Mouse (Mus musculus) adrenal gland, postnatal 25 days (tissue): ENCODE results near the gene Hpca. TPM values are rescaled to one million over a fixed set of nuclear protein-coding genes. Genes with fewer than 3 reads are reported as not detected.

Source experiments
- DNase-seq: peaks from one replicate; pipeline ENCODE4 v3.0.0; 2021; ENCODE audit warnings: mixed read lengths
- total RNA-seq: library from RNA; stranded (reverse); gene quantifications from 2 replicates; pipeline ENCODE4 v1.2.3, GENCODE M21; 2021

Hpca gene
- total RNA-seq, 1 experiment from 2014 or later: 1.2 TPM

DNA sequence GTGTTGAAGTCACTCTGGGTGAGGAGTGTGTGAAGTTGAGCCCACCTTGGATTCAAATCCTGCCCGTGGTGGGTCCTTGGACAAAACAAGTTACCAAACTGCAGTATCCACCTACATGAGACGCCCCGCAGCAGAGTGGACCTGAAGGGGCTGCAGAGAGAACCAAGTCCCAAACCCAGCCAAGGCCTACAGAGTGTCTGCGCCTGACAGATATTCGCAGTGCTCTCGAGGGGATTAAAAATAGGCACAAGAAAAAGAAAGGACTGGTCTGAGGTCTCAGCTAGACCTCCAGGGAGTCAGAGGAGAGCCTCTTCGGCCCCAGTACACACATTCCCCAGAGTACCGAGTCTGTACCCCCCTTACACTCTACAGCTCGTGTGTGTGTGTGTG lies 14.3 kb upstream of the Hpca start:
- DNase-seq: no peak

DNA sequence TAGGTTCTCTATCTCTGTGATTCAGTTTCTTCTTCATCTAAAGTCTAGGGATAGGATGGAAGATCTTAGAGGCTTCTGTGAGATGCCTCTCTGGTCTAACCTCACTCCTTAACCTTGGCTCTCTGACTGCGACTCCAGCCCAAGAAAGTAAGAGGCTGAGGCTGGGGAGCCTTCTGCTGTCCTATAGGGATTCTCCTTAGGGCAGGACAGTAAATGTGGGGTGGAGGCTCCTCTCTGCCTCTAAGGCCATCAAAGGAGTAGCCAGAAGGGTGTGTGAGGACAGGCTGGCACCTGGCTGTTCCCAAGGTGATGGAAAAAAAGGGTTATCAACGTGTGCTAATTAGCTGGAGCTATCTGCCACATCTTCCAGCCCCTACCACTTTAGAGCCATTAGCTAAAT lies 13.8 kb upstream of the Hpca start:
- DNase-seq: no peak

DNA sequence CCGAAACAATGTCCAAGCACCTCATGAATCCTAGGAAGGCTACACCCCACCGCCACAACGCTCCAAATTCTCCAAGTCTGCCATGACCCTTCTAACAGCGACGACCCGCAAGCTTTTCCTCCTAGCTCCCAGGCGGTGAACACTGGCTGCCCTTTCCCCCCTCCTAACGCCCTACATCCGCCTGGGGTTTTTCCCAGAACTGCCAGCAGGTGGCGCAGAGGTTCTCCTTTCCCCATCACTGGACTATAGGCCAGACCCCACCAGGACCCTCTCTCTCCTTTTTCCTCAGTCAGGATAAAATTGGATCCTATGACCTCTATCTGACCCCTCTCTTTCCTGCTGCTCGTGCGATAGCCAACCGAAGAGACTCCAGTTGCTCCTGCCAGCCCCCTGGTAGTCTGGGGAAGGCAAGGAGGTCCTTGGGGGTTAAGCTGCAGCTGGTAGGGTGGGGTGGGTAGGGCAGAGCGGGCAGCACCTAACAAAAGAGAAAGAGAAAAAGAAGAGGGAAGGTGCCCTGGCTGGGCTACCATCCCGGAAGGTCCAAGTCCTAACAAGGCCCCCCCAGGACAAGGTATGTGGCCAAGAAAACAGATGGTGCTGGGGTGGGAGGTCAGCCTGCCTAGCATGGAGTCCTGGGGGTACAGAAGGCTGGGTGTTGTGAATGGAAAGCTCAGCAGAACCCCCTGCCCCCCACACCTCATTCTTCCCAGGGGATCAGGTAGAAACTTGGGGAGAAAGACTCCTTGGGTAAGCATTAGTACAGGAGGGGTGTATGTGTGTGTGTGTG lies 13.2 kb upstream of the Hpca start:
- DNase-seq: peak; percentile 77

DNA sequence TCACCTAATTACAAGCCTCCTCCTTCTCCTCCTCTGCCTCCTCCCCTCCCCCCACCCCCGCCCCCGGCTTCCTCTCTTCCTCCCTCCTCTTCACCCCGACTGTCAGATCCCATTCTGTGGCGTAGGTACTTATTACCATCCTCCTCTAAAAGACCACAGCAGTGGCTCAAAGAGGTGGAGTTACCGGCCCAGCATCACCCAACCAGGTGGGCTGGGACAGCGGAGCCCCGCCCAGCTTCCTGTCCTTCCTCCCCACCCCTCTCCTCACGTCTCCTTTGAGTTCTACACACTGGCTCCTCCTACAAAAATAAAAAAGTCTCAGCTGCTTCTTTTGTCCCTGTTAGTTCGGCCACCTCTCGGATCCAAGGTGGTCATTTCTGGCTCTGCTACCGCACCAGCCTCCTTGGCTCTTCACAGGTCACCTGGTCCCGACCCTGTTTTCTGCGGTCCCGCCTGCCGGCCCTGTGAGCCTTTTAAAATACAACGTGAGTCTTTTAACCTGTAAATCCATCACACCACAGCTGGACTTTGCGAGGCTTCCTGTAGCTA lies 9.0 kb upstream of the Hpca start:
- no peak for DNase-seq

DNA sequence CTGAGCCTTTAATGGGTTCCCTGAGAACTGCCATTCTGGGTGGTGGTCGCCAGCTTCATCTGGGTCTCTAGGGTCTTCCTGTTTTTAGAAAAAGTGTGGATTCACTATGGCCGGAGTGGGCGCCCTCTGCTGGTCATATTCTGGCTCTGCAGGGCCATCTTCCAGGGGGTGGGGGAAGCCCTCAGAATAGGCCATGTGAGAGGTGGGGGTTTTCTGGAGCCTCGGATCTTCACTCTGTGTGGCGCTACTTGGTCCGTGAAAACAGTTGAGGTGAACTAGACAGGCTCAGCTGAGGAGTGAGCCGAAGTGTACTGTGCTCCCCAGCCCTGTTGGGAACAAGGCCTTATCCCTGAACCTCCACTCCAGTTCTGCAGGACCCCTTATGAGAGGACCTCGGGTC lies 8.3 kb upstream of the Hpca start:
- DNase-seq: peak; percentile 43

DNA sequence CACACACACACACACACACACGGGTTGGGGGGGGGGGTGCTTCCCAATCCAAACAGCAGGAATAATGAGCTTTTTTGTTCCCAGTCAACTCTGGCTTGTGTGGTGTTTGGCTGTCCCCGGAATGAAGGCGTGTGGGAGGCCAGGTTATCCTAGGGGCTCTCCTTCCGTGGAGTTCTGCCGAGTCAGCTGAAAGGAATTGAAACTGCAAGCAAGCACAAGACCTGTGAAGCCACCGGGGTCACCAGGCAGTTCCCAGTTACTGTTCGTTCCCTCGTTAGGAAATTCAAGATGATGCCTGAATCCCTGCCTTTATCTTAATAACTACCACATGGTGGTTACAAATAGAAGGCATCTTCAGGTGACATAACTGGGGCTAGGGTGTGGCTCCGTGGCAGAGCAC lies 7.6 kb upstream of the Hpca start:
- no peak for DNase-seq

DNA sequence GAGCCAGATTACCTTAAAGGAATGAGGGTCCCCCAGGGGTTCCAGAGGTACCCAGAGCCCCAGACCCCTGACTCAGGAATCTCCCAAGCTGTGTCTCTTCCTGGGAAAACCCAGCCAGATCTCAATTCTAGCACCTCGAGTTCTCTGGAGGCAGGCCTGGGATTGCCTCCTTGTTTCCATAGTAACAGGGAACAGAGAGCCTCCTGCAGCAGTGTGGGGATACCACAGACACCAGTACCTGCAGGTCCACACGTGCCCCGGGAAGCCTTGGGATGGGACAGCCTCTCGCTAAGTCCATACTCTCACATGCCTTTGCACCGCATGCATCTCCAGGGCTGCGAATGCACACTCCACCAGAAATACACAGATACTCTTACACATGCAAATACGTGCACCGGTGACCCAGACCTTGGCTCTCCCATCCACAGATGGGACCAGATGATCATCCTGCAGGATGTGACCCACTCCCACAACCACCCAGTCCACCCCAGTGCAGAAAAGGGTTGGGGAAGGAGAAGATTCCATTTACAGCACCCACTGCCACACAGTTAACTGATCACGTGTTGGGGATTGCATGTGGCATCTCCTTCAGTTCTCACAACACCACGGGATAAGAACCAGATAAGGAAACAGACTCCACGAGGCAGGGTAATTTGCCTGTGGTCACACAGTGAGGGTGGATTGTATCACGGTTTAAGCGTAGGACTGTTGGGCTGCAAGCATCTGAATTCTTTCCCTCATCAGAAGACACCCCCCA lies 6.9 kb upstream of the Hpca start:
- no peak for DNase-seq

DNA sequence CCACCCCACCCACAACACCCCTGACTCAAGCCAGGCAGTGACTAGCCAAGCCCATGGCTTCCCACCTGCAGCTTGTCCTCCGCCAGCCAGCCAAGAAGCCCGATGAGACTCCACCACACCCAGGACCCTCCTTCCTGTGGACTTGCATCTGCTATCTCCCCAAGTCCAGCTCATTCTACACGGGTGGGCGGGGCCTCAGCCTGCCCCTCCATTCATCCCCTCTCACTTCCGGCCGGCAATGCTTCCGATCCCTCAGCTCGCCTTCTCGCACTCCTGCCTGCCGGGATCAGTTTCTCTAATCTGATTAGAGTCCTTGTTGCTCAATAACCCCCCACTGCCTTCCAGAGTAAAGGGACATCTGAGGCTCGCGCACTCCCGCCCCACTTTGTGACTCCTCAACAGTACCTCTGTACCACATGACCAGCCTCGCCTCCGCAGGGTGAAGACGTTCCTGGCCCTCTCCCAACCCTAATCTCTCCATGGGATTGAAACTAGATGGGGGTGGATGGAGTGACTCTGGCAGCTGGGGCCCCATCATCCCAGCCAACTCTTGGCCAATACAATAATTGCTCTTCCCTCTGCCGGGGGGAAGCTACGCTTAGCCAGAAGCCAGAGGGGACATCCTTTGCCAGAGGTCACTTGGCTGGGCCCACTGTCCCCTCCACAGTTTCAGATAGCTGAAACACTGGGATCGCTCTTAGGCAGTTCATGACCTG lies 4.1 kb upstream of the Hpca start:
- no peak for DNase-seq

DNA sequence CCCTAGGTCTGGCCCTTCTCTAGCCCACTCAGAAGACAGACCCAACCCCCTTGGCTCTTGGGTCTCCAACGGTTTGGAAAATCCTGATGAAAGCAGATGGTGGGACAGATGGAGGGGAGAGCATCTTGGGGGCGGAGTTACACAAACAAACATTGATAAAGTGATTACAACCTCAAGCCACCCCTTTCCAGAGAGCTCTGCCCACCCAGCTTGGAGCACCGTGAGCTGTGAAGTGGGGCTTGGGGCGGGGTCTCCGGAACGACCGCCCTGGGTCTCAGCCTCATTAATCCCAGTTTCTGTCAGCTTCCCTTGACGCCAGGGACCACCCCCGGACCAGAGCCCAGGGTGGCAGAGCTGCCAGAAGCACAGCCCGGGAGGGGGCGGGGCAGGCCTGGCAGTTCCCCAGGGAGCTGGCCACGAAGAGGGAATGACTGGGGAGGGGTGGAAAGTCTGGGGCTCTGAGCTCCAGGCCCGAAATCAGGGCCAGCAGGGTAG lies 2.9 kb upstream of the Hpca start:
- DNase-seq: peak; percentile 35

DNA sequence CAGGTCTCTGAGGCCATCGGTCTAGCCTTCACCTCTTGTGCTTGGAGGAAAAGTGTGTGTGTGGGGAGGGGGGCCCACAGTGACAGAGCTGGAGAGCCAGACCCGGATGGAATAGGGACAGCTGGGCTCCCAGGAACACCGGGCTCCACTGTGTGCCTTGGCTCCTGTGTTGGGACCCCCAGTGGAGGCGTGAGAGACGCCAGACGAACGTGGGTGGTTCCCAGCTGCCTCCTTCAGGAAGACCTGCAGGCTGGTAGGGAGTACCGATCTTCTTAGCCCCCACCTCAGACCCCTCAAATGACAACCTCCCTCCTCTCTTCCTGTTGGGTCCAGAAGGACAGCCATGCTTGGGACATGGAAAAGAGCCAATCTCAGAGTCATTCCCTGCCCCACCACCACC lies 883 bp upstream of the Hpca start:
- no peak for DNase-seq

DNA sequence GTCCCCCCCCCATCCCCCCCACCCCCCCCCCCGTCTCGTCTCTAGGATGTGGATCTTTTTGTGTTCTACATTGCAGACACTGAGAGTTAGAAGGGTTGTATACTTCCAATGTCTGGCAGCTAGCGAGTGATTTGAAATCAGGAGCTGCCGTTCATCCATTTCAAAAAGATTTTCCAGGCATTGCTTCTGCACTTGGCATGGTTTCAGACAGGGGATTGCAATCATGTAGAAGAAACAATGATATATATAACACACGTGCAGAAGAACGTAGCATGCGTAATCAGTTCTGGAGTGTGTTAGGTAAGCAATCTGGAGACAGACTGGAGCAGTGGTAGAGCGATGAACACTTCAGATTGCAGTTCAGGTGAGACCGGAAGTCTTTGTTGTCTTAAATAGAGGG lies 271 bp upstream of the Hpca start:
- DNase-seq: no peak

DNA sequence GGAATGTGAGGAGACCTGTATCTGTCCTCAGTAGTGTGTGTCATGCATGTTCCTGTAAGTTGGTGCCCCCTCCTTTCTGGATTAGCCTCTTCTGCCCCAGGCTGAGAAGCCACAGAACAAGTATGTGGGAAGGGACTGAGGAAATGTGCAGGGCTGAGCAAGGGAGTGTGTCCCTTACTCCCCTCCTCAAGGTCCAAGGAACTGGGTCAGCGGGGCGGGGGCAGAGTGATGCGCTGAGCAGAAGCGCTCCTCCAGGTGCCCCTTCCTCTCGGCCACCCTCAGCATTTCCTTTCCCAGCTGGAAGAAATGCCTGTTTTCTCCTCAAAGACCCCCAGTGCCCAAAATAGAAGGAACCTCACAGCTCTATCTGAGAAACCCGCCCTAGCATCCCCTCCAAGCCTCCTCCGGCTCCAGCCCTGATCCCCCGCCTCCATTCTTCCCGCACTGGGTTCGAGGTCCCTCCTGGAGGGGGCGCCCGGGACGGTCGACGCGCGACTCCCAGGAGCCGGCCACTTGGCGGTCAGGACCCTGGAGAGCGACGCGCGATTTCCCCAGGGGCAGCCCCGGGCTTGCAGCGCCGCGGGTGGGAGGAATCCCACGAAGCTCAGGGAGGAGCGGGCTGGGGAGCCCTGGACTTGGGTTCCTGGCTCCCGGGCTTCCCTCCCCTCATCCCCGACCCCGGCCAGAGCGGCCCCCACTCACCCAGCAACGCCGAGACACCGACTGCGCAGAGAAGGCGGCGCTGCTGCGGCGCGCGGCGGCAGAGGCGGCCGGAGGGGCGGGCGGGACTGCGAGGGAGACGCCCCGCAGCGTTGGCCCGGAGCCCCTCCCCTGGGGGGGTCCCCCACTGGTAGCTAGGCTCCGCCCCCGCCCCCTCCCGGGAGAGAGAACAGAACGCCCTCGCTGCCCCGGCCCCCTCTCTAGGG lies 1.1 kb downstream of the Hpca start:
- DNase-seq: peak; percentile 81

DNA sequence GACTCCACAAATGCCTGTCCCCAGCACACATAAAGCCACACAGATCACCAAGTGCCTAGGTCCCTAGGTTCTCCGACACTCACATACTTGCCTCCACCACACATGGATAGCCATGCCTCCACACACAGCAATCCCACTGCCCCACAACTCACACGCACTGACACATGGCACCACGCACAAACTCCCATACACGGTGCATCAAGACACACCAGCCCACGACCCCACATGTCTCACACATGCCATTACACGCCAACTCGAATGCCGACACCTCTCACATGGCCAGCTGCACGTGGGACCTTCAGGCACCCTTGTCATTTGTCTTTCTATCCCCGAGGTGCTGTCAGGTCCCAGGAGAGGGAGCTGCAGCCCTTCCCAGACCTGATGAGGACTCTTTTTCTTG lies 2.1 kb downstream of the Hpca start:
- DNase-seq: no peak

DNA sequence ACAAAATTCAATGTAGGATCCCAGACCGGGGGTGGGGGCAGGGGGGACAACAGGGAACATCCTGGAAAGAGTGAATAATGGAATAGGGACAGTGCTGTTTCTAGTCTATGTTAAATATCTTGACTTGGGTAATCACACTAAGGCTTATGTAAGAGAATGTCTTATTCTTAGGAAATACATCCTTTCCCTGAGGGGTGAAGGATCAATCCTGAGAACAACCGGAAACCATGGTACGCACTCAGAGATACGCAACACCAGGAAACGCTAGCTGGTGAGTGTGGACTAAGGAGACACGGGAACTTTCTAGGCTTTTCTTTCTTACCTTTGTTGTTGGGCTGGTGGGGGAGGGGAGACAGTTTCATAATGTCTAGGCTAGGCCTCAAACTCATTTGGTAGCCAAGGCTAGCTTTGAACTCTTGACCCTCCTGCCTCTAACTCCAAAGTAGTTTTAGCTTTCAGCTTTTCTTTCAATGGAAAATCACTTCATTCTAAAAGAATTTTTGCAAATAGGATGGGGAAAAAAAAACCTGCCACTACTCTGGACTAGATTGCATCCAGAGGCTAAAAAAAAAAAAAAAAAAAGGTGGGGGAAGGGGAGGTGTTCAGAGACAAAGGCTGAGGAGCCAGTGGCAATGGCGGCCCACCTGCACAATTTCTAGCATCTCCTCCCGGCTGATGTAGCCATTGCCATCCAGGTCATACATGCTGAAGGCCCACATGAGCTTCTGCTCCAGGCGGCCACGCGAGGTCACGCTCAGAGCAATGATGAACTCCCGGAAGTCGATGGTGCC lies 3.9 kb downstream of the Hpca start:
- no peak for DNase-seq

DNA sequence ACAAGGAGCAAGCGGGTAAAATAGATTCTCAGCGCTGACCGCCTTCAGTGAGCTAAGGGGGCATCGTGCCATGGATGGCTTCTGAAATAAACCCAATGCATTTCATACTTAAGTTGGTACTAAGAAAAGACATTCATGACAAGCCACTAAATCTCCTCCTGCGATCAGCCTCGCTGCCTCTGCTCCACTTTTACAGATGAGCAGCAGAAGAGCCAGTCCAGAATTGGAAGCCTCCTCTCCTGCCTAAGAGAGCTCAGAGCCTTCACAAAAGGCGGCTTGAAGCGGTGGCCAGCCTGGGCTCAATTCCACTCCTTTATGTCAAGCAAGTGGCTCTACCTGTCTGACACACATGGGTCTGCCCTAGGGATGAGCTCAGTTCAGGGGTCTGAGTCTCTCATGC lies 5.1 kb downstream of the Hpca start:
- no peak for DNase-seq

DNA sequence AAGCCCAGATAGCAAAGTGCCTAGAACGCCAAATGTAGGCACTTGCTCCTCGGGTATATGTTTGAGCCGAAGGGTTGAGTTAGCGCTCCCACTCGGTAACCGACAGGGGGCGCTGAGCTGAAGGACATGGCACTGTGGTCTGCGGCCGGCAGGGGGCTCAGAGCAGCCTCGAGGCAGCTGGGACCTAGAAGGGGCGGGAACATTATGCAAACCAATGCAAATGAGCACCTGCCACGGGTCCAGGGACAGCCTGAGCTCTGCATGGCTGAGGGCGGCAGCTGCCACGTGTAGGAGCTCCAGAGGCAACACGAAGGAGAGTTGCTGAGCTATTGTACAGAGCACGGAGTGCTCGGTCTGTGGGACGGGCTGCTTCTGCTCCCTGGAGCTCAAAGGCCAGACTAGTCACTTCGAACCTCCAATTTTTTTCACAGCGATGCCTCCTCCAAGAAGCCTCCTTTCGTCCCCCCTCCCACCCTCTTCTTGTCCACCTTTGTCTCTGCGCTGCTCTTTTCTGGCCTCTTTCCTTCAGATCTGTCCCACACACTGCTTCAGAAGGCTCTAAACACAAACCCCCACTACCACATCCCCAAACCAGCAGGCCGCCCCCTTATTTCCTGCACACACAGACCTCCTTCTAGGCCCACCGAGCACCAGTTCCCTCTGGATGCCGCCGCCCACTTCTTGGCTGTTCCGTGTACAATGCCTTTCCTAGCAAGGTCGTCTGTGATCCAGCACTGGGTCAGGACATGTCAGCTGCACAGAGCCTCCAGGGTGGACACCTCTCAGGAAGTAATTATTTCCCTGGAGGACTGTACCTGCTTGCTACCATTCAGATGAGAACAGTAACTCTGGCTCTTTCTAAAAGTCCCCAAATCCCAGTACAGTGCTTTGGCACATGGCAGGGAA lies 8.5 kb downstream of the Hpca start:
- peak; percentile 51 for DNase-seq

DNA sequence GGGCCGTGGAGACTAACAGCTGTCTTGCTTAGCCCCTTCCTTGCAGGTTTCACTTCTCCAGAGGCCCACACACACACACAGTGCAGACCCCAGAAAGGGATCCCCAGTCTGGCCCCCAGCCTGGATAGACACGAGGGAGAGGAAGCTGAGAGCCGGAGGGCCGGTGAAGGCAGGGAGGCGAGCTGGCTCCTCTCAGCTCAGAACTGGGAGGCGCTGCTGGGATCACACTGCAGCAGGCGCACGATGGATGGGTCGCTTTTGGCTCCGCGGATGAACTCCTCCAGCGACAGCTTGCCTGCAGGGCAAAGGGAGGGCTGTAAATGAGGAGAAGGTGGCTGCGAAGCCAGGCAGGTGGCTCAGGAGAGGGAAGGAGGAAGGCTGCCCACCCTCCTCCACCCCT lies 9.6 kb downstream of the Hpca start:
- no peak for DNase-seq

DNA sequence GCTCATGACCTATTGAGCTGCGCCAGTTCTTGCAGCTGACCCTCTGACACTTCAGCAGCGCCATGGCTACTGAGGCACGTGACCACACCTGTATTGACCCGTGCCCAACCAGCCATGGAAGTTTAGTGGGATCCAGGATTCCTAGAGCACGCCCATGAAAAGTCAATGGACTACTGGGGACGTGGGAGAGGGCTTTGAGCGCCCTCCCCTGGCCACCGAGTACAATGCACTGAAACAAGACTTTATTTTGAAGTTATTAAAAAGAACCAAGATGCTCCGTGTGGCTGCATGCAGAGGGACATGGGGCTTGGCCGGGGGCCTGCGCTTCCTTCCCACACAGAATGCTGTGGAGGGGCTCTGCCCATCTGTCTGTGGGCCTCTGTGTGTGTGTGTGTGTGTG lies 10.5 kb downstream of the Hpca start:
- no peak for DNase-seq

DNA sequence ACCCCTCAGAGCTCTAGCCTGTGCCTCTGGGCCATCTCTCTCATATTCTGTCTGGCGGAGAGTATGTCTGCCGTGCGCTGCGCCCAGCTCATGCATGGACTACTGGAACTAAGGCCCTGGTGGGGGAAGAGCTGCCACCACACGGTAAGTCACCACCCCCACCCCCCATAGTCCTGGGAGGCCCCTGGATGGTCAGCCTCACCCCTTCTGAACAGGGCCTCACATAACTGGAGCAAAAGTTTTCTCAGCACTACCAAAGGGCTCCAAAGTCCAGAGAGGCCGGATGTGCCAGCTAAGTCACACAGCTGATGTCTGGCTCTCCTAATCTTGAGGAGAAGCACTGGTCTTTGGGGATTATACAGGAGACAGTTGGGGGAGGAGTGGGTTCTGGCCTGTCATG lies 11.0 kb downstream of the Hpca start:
- DNase-seq: no peak

DNA sequence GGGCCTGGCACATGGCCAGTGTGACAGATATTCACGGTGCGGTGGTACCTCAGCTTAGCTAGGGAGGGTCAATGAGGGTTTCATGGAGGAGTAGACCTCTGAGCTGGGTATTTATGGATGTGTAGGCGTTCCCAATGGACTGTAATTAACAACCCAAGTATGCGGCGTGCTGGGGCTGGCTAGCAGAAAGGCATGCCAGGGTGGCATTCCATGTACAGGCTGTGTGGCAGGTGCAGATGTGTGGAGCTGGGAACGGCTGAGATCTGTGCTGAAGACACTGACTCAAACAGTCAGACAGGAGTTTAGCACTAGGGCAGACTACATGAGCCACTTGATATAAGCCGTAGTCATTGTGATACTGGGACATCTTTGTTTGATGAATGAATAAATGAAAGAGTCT lies 13.2 kb downstream of the Hpca start:
- no peak for DNase-seq
